In the genomic region with DNA sequence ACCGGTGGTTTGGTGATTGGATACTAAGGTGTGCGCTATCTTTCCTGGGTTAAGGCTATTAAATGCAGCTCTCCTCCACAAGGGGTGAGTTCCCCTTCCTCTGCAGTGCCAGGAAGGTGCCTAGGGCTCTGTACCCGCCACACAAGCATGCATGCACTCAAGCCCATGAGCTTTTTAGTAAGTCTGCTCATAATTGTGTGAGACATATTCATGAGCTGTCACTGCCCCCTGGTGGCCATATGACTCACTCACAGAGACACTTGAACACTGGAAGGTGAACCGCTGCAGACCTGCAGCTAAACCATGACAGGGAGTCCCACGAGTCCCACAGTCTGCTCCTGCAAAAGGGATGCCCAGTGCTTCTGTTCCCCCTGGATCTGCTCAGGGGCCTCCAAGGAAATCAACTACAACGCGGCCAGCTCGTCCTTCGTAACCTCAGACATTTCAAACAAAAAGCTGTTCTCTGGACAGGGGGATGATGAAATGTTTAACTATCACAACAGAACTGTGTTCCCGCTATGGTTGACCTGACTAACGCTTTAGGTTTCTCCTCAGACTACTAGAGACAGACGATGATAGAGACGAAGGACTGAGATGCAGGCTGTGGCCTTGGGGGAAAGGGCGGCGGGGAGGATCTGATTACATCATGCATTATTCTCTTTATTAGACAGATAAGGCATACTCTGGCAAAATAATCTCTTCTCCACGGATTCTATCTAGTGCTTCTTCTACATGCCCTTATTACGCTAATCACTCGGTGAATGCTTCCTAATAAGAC, we compare ENCODE assay signal across 8 mouse cellular contexts. TPM values are rescaled to one million over a fixed set of nuclear protein-coding genes. Genes with fewer than 3 reads are reported as not detected.
DNase-seq lines count a peak whose midpoint lies in the region; ATAC-seq and TF ChIP-seq lines count a peak whose summit lies in the region.

No protein-coding gene starts in this region.

- H3K9ac ChIP-seq in forebrain, embryonic 16.5 days (replicated peaks; ENCODE audit: low read depth, low read length): no peak overlapping the region
- H3K9ac ChIP-seq in hindbrain, embryonic 11.5 days (ENCODE audit: low read depth, low read length): no peak overlapping the region
- H3K9ac ChIP-seq in lung, postnatal 0 days (replicated peaks; ENCODE audit: low read depth): no peak overlapping the region

- H3K36me3 ChIP-seq in forebrain, embryonic 16.5 days (ENCODE audit: control insufficient read depth, insufficient read depth): no peaks in the 10 kb centered on the region
- H3K36me3 ChIP-seq in hindbrain, embryonic 11.5 days (ENCODE audit: control insufficient read depth, insufficient read depth, low read length): 0 out of 2 replicates have a peak, but pooled peaks cover 3% of the 10 kb centered on the region
- 0 out of 2 replicates have a peak, but pooled peaks cover 10% of the 10 kb centered on the region for H3K36me3 ChIP-seq in lung, postnatal 0 days (ENCODE audit: insufficient read depth, low read length)

- no peaks in the 10 kb centered on the region for H3K27me3 ChIP-seq in forebrain, embryonic 16.5 days (replicated peaks; ENCODE audit: control insufficient read depth, insufficient read depth, low read length)
- H3K27me3 ChIP-seq in hindbrain, embryonic 11.5 days (ENCODE audit: control insufficient read depth, insufficient read depth, low read length): no peaks in the 10 kb centered on the region
- H3K27me3 ChIP-seq in lung, postnatal 0 days (replicated peaks; ENCODE audit: insufficient read depth, low read length): no peaks in the 10 kb centered on the region

- peak overlapping the region; percentile 19; the same call in 1 of the 2 replicates for H3K4me2 ChIP-seq in forebrain, embryonic 16.5 days (ENCODE audit: low read length)
- H3K4me2 ChIP-seq in hindbrain, embryonic 11.5 days (replicated peaks; ENCODE audit: low read depth, low read length): no peak overlapping the region
- H3K4me2 ChIP-seq in lung, postnatal 0 days (replicated peaks; ENCODE audit: low read depth, low read length): no peak overlapping the region

- 61% methylated on average over 18 of the region's 18 CpGs for WGBS in forebrain, embryonic 16.5 days
- whole genome bisulfite sequencing in hindbrain, embryonic 11.5 days: 66% methylated on average over 18 of the region's 18 CpGs
- WGBS in lung, postnatal 0 days: 52% methylated on average over 18 of the region's 18 CpGs

- peak; percentile 92 for TF ChIP-seq CTCF in lung, postnatal 0 days (IDR thresholded peaks at IDR 0.05)

- ATAC-seq in forebrain, embryonic 16.5 days: peak; percentile 95
- peak; percentile 80 for ATAC-seq in hindbrain, embryonic 11.5 days (ENCODE audit: low FRiP score)
- ATAC-seq in lung, postnatal 0 days: peak; percentile 78

- peak; percentile 85 for DNase-seq in MEL-GATA-1-ER (ENCODE audit: extremely low read depth, low read depth)
- DNase-seq in cerebellum, adult 18-20 months: peak; percentile 75 to 78
- peak; percentile 92 for DNase-seq in hindbrain, embryonic 11.5 days (ENCODE audit: low spot score)
- peak; percentile 82 for DNase-seq in layer of hippocampus, adult 9-10 months (ENCODE audit: low spot score)
- DNase-seq in lung, postnatal 0 days (ENCODE audit: low spot score): peak; percentile 90
- peak; percentile 95 for DNase-seq in retina, embryonic 14.5 days (ENCODE audit: low spot score)
- DNase-seq in thymus, postnatal 25 days: peak; percentile 69

- no peak for TF ChIP-seq EP300 in lung, postnatal 0 days (IDR thresholded peaks at IDR 0.05)

- H3K27ac ChIP-seq in forebrain, embryonic 16.5 days (ENCODE audit: low read length): no peak overlapping the region
- no peak overlapping the region for H3K27ac ChIP-seq in hindbrain, embryonic 11.5 days (ENCODE audit: low read depth, low read length)
- no peak overlapping the region for H3K27ac ChIP-seq in lung, postnatal 0 days (ENCODE audit: low read length)

- no peaks in the 10 kb centered on the region for H3K9me3 ChIP-seq in forebrain, embryonic 16.5 days (ENCODE audit: control insufficient read depth, low read length)
- no peaks in the 10 kb centered on the region for H3K9me3 ChIP-seq in hindbrain, embryonic 11.5 days (ENCODE audit: control insufficient read depth, low read length)
- H3K9me3 ChIP-seq in lung, postnatal 0 days (ENCODE audit: low read length): no peaks in the 10 kb centered on the region

- no peak overlapping the region for H3K4me3 ChIP-seq in forebrain, embryonic 16.5 days (replicated peaks; ENCODE audit: low read length)
- H3K4me3 ChIP-seq in hindbrain, embryonic 11.5 days (ENCODE audit: low read depth, low read length): no peak overlapping the region
- H3K4me3 ChIP-seq in lung, postnatal 0 days (ENCODE audit: low read depth, low read length): no peak overlapping the region

- H3K4me1 ChIP-seq in forebrain, embryonic 16.5 days (replicated peaks; ENCODE audit: control insufficient read depth, insufficient read depth, low read length): no peaks in the 10 kb centered on the region
- no peaks in the 10 kb centered on the region for H3K4me1 ChIP-seq in hindbrain, embryonic 11.5 days (replicated peaks; ENCODE audit: control insufficient read depth, insufficient read depth, low read length)
- no peaks in the 10 kb centered on the region for H3K4me1 ChIP-seq in lung, postnatal 0 days (ENCODE audit: insufficient read depth, low read depth, low read length)

RNA-seq across cellular contexts. Expression of a gene that starts 24.4 kb away (rescaled TPM):
- 6.0 and 6.8 TPM in 2 replicates for polyA plus RNA-seq in forebrain, embryonic 16.5 days (2015; fragmentation: Nextera tagmentation; extraction: Ambion mirVana)
- polyA plus RNA-seq in hindbrain, embryonic 11.5 days (2014; fragmentation: Nextera tagmentation; extraction: Ambion mirVana): 13.7 and 15.6 TPM in 2 replicates
- polyA plus RNA-seq in lung, postnatal 0 days (2015; fragmentation: Nextera tagmentation; extraction: Ambion mirVana): 9.5 and 9.6 TPM in 2 replicates

RNA-seq across cellular contexts. Expression of a gene that starts 43.0 kb away (rescaled TPM):
- 0.48 and 0.99 TPM in 2 replicates for polyA plus RNA-seq in forebrain, embryonic 16.5 days (2015; fragmentation: Nextera tagmentation; extraction: Ambion mirVana)
- polyA plus RNA-seq in hindbrain, embryonic 11.5 days (2014; fragmentation: Nextera tagmentation; extraction: Ambion mirVana): 0.60 and 1.1 TPM in 2 replicates
- polyA plus RNA-seq in lung, postnatal 0 days (2015; fragmentation: Nextera tagmentation; extraction: Ambion mirVana): 6.1 and 6.5 TPM in 2 replicates
